Mouse (Mus musculus) CH12.LX (cell line): ENCODE measurements around the gene Acyp2. TPM values are rescaled to one million over a fixed set of nuclear protein-coding genes. Genes with fewer than 3 reads are reported as not detected.
A peak's percentile ranks its signal among the peaks of the same experiment; 100 is the strongest.

Source experiments
- DNase-seq: peaks from one replicate; pipeline ENCODE4 v3.0.0-alpha.2; 2013; ENCODE audit errors: extremely low read depth
- H3K27ac ChIP-seq: 2 replicates; pipeline ENCODE4 v1.5.1; 2012; ENCODE audit warnings: low read depth, mild to moderate bottlenecking, control low read depth, moderate library complexity; ENCODE audit not compliant: insufficient read depth
- H3K27me3 ChIP-seq: replicated peaks from 2 replicates; pipeline ENCODE3; 2012; ENCODE audit warnings: inconsistent platforms
- H3K36me3 ChIP-seq, 2 experiments: replicated peaks in 1 of 2; 2 replicates each; pipeline versions ENCODE3 to v1.6.1; 2012; ENCODE audit warnings: inconsistent platforms in 1 of 2, low read length in 1 of 2, mild to moderate bottlenecking in 1 of 2, mixed read lengths in 1 of 2, moderate library complexity in 1 of 2; ENCODE audit not compliant: control insufficient read depth in 1 of 2, insufficient read depth in 1 of 2
- H3K4me1 ChIP-seq, 2 experiments: 2 replicates each; pipeline ENCODE4 v1.6.1; 2012; ENCODE audit warnings: inconsistent platforms in 1 of 2, moderate library complexity in 1 of 2; ENCODE audit not compliant: insufficient read depth in 2 of 2, control insufficient read depth in 1 of 2
- H3K4me2 ChIP-seq: 2 replicates; pipeline ENCODE4 v1.6.1; 2012; ENCODE audit warnings: low read depth, mild to moderate bottlenecking, control low read depth; ENCODE audit not compliant: poor library complexity, insufficient read depth, severe bottlenecking
- H3K4me3 ChIP-seq, 3 experiments: fragments of 150-350 bp in 1 of 3; sonication (generic) in 1 of 3; replicated peaks in 1 of 3; 2 replicates each; pipeline versions ENCODE3 to v1.5.1; 2011 to 2012; ENCODE audit warnings: low read depth in 2 of 3, low read length in 2 of 3, mild to moderate bottlenecking in 2 of 3, moderate library complexity in 2 of 3, control low read depth in 1 of 3, improper control_type of control experiment in 1 of 3, inconsistent platforms in 1 of 3, mixed read lengths in 1 of 3; ENCODE audit not compliant: poor library complexity in 1 of 3
- H3K79me2 ChIP-seq: replicated peaks from 2 replicates; pipeline ENCODE4 v1.6.1; 2012; ENCODE audit warnings: mild to moderate bottlenecking, moderate library complexity; ENCODE audit not compliant: control insufficient read depth, poor library complexity, insufficient read depth, severe bottlenecking; ENCODE audit errors: extremely low read depth
- H3K9ac ChIP-seq: 2 replicates; pipeline ENCODE4 v1.6.1; 2012; ENCODE audit warnings: low read depth, mild to moderate bottlenecking, control low read depth, moderate library complexity; ENCODE audit not compliant: insufficient read depth
- H3K9me3 ChIP-seq: replicated peaks from 2 replicates; pipeline ENCODE3; 2012; ENCODE audit warnings: low read length, inconsistent platforms, mixed read lengths
- ELF1 ChIP-seq: IDR thresholded peaks from 2 replicates; pipeline ENCODE4 v1.6.1; 2014; ENCODE audit warnings: low read depth, mild to moderate bottlenecking, inconsistent platforms, low read length, improper control_type of control experiment
- EP300 ChIP-seq: IDR thresholded peaks from 2 replicates; pipeline ENCODE4 v1.6.1; 2011; ENCODE audit warnings: low read length, improper control_type of control experiment
- ETS1 ChIP-seq: conservative IDR thresholded peaks from 2 replicates; pipeline ENCODE4 v1.6.1; 2012; ENCODE audit warnings: low read depth, mild to moderate bottlenecking, inconsistent platforms, low read length, improper control_type of control experiment, moderate library complexity
- HCFC1 ChIP-seq: IDR thresholded peaks from 2 replicates; pipeline ENCODE4 v1.6.1; 2012; ENCODE audit warnings: low read depth, mild to moderate bottlenecking, inconsistent platforms, low read length, improper control_type of control experiment
- IRF4 ChIP-seq: IDR thresholded peaks from 2 replicates; pipeline ENCODE4 v1.6.1; 2014; ENCODE audit warnings: low read depth, mild to moderate bottlenecking, inconsistent platforms, low read length, improper control_type of control experiment
- JUN ChIP-seq: IDR thresholded peaks from 2 replicates; pipeline ENCODE4 v1.6.1; 2011; ENCODE audit warnings: low read depth, mild to moderate bottlenecking, low read length, improper control_type of control experiment, moderate library complexity; ENCODE audit not compliant: insufficient read depth
- JUND ChIP-seq: conservative IDR thresholded peaks from 2 replicates; pipeline ENCODE4 v1.6.1; 2011; ENCODE audit warnings: low read depth, low read length, improper control_type of control experiment
- KAT2A ChIP-seq: IDR thresholded peaks from 2 replicates; pipeline ENCODE4 v1.6.1; 2012; ENCODE audit warnings: low read length, improper control_type of control experiment, inconsistent platforms; ENCODE audit not compliant: insufficient replicate concordance
- MAFK ChIP-seq: IDR thresholded peaks from 2 replicates; pipeline ENCODE4 v1.6.1; 2011; ENCODE audit warnings: low read length, improper control_type of control experiment; ENCODE audit not compliant: insufficient replicate concordance
- MAZ ChIP-seq: IDR thresholded peaks from 2 replicates; pipeline ENCODE4 v1.6.1; 2012; ENCODE audit warnings: low read depth, mild to moderate bottlenecking, inconsistent platforms, low read length, improper control_type of control experiment, moderate library complexity
- MXI1 ChIP-seq: IDR thresholded peaks from 2 replicates; pipeline ENCODE4 v1.6.1; 2011; ENCODE audit warnings: mild to moderate bottlenecking, low read depth, low read length, improper control_type of control experiment
- NELFE ChIP-seq: IDR thresholded peaks from 2 replicates; pipeline ENCODE4 v1.6.1; 2011; ENCODE audit warnings: low read depth, low read length, improper control_type of control experiment
- NRF1 ChIP-seq: IDR thresholded peaks from 2 replicates; pipeline ENCODE4 v1.6.1; 2014; ENCODE audit warnings: low read depth, mild to moderate bottlenecking, inconsistent platforms, low read length, improper control_type of control experiment, moderate library complexity
- PAX5 ChIP-seq: IDR thresholded peaks from 2 replicates; pipeline ENCODE4 v1.6.1; 2012; ENCODE audit warnings: low read length, inconsistent platforms, mixed read lengths
- POLR2A ChIP-seq: IDR thresholded peaks from 2 replicates; pipeline ENCODE4 v1.6.1; 2011; ENCODE audit warnings: low read depth, mild to moderate bottlenecking, improper control_type of control experiment, low read length
- RAD21 ChIP-seq: IDR thresholded peaks from 2 replicates; pipeline ENCODE4 v1.6.1; 2011; ENCODE audit warnings: low read depth, mild to moderate bottlenecking, low read length, improper control_type of control experiment, moderate library complexity
- RCOR1 ChIP-seq: conservative IDR thresholded peaks from 2 replicates; pipeline ENCODE4 v1.6.1; 2012; ENCODE audit warnings: low read depth, mild to moderate bottlenecking, inconsistent platforms, low read length, improper control_type of control experiment
- SIN3A ChIP-seq: IDR thresholded peaks from 2 replicates; pipeline ENCODE4 v1.6.1; 2012; ENCODE audit warnings: low read length, improper control_type of control experiment, inconsistent platforms
- TCF12 ChIP-seq: IDR thresholded peaks from 2 replicates; pipeline ENCODE4 v1.6.1; 2014; ENCODE audit warnings: low read depth, mild to moderate bottlenecking, inconsistent platforms, low read length, improper control_type of control experiment
- UBTF ChIP-seq: IDR thresholded peaks from 2 replicates; pipeline ENCODE4 v1.6.1; 2012; ENCODE audit warnings: low read depth, mild to moderate bottlenecking, inconsistent platforms, low read length, improper control_type of control experiment, moderate library complexity
- USF1 ChIP-seq: IDR thresholded peaks from 2 replicates; pipeline ENCODE4 v1.6.1; 2014; ENCODE audit warnings: low read depth, mild to moderate bottlenecking, inconsistent platforms, low read length, improper control_type of control experiment
- USF2 ChIP-seq: conservative IDR thresholded peaks from 2 replicates; pipeline ENCODE4 v1.6.1; 2011; ENCODE audit warnings: low read depth, low read length, improper control_type of control experiment
- ZKSCAN1 ChIP-seq: IDR thresholded peaks from 2 replicates; pipeline ENCODE4 v1.6.1; 2012; ENCODE audit warnings: low read depth, inconsistent platforms, low read length, improper control_type of control experiment, borderline replicate concordance
- ZMIZ1 ChIP-seq: IDR thresholded peaks from 2 replicates; pipeline ENCODE4 v1.6.1; 2012; ENCODE audit warnings: low read depth, mild to moderate bottlenecking, inconsistent platforms, low read length, improper control_type of control experiment
- ZNF384 ChIP-seq: IDR thresholded peaks from 2 replicates; pipeline ENCODE4 v1.6.1; 2012; ENCODE audit warnings: low read depth, low read length, improper control_type of control experiment, inconsistent platforms
- dilution Hi-C: fragments of 300-500 bp; cut with MboI; formaldehyde crosslinking; loops from 2 replicates; pipeline ENCODE4 v1.14.3; 2020; ENCODE audit warnings: low sequenced_read_pairs; ENCODE audit not compliant: extremely low pct_unique_long_range_greater_than_20kb, extremely low pct_ligation_motif_present
- in situ Hi-C: fragments of 300-500 bp; cut with MboI; formaldehyde crosslinking; loops from 3 replicates; pipeline ENCODE4 v1.14.3; 2019; ENCODE audit warnings: low sequenced_read_pairs, low pct_ligation_motif_present, low pct_unique_long_range_greater_than_20kb, mixed read lengths
- polyA plus RNA-seq: library from polyadenylated mRNA; unstranded; fragments of >175 nt; gene quantifications from 2 replicates; pipeline ENCODE4 v1.2.1, GENCODE M21; 2012; ENCODE audit warnings: low read depth; ENCODE audit not compliant: insufficient read length
- total RNA-seq, 2 experiments: library from RNA; depleted of rRNA; stranded (reverse); fragments of 300-350 nt in 1 of 2; fragments of >200 nt in 1 of 2; gene quantifications; 2 replicates each; pipeline ENCODE4 v1.2.3; 2012 to 2014

The Acyp2 gene
- total and polyA plus RNA-seq, 3 experiments, result 0.17 to 3.1 (median 1.7) TPM

DNA sequence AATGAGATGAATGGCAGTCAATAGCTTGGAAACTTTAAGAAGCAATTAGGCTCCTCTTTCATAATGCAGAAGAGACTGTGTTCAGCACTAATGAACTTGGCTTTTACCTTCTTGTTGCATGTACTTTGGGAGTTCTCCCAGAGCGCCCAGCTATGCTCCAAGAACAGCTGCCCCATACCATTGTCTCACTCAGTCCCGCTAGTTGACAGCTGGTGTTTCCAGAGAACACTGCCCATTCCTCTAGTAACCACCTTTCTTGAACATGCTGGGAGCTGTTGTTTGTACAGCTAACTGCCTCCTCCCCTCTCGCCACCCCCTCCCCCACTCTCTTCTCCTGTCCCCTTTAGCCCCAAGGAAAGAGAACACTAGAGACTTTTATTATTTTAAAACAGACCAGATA is 52.1 kb downstream of the Acyp2 start:
- Histone ChIP-seq H3K27ac (no peak overlapping the region), H3K36me3 (no peaks in the 10 kb centered on the region), H3K9me3 (no peaks in the 10 kb centered on the region), H3K4me2 (no peak overlapping the region), H3K4me3 (no peak overlapping the region), H3K27me3 (no peaks in the 10 kb centered on the region), H3K79me2 (no peaks in the 10 kb centered on the region), H3K9ac (no peak overlapping the region), H3K4me1 (0 out of 4 replicates have a peak, but pooled peaks cover 0 to 3% of the 10 kb centered on the region in 2 experiments)
- dilution Hi-C loops, result no loop called here
- no peak for TF ChIP-seq SIN3A
- TF ChIP-seq MAFK, result no peak
- TF ChIP-seq ZKSCAN1, result no peak
- TF ChIP-seq JUN, result no peak
- TF ChIP-seq ZMIZ1, result no peak
- TF ChIP-seq RAD21, result no peak
- no peak for TF ChIP-seq PAX5
- no peak for TF ChIP-seq TCF12
- TF ChIP-seq RCOR1, result no peak
- TF ChIP-seq NELFE, result no peak
- no peak for TF ChIP-seq NRF1
- no peak for TF ChIP-seq USF2
- no peak for TF ChIP-seq USF1
- no peak for TF ChIP-seq UBTF
- DNase-seq, result no peak
- in situ Hi-C loops, result no loop called here

DNA sequence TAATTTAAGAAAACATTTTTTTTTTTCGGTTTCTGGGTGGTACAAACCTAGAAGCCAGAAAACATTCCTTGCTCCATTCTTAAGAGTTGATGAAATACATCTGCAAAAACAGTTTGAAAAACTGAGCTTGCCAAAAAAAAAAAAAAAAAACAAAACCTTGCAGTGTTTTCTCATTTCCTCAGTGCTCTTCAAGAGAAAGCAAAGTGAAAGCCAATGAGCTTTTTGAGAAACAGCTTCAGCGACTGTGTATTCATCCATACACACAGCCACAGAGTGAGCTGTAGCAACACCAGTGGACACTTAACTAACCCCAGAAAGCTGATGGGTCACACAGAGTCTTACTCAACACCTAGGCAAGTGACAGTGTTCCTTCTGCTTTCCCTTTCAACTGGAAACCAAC is 69.4 kb downstream of the Acyp2 start:
- Histone ChIP-seq H3K9ac (no peak overlapping the region), H3K4me3 (no peak overlapping the region), H3K79me2 (no peaks in the 10 kb centered on the region), H3K9me3 (peaks cover 2% of the 10 kb centered on the region), H3K27me3 (no peaks in the 10 kb centered on the region), H3K36me3 (no peaks in the 10 kb centered on the region), H3K27ac (no peak overlapping the region), H3K4me1 (no peaks in the 10 kb centered on the region; a peak in 1 of 4 replicates), H3K4me2 (no peak overlapping the region)
- TF ChIP-seq ZNF384, result peak; percentile 75
- TF ChIP-seq EP300, result no peak
- dilution Hi-C loops, result no loop called here
- in situ Hi-C loops, result no loop called here
- DNase-seq, result no peak

DNA sequence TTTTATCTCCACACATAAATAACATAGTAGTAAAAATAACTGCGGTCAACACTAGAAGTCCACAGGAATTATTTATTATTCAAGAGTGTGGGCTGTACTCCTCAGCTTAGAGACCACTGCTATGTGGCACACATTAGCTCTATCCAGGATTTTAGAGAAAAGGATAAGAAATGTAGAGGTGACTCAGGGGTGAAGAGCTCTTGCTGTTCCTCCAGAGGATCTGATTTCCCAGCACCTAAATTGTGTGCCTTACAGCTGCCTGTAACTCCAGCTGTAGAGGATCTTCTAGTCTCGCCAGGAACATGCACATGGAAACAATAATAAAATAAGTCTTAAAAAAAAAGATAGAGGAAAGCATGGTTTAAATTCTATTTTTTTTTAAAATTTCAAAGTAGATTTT is 70.5 kb downstream of the Acyp2 start:
- H3K4me1 ChIP-seq, result no peaks in the 10 kb centered on the region; a peak in 1 of 4 replicates
- no peak for TF ChIP-seq JUND
- TF ChIP-seq KAT2A, result no peak
- no peak for TF ChIP-seq IRF4
- TF ChIP-seq HCFC1, result no peak
- no peak for TF ChIP-seq ZNF384
- TF ChIP-seq MXI1, result no peak
- TF ChIP-seq ETS1, result no peak
- TF ChIP-seq MAZ, result no peak
- no peak for TF ChIP-seq USF1
- no peak for TF ChIP-seq MAFK
- no peak for TF ChIP-seq ELF1
- TF ChIP-seq USF2, result no peak
- TF ChIP-seq POLR2A, result no peak
- TF ChIP-seq, all 38 proteins: peak for 0
- H3K4me3 ChIP-seq, result no peak overlapping the region
- dilution Hi-C loops, result no loop called here
- no peaks in the 10 kb centered on the region for H3K27me3 ChIP-seq
- H3K79me2 ChIP-seq, result no peaks in the 10 kb centered on the region
- H3K27ac ChIP-seq, result no peak overlapping the region
- H3K36me3 ChIP-seq, result no peaks in the 10 kb centered on the region
- H3K4me2 ChIP-seq, result no peak overlapping the region
- peaks cover 2% of the 10 kb centered on the region for H3K9me3 ChIP-seq
- in situ Hi-C loops, result no loop called here
- DNase-seq, result no peak
- H3K9ac ChIP-seq, result no peak overlapping the region
